Mouse (Mus musculus) bone marrow, adult 2 months (tissue): Measurements from ENCODE around the gene Mamdc2.

ENCODE experiments used
- CTCF ChIP-seq: fragments of 200-500 bp; IDR thresholded peaks from 2 replicates; pipeline ENCODE4 v1.5.1; 2011; ENCODE audit warnings: low read length, control low read depth; ENCODE audit not compliant: control insufficient read depth, insufficient read depth
- POLR2A ChIP-seq: fragments of 200-500 bp; IDR thresholded peaks from 2 replicates; pipeline ENCODE4 v1.6.1; 2011; ENCODE audit warnings: low read depth, mild to moderate bottlenecking, control low read depth, low read length, borderline replicate concordance; ENCODE audit not compliant: control insufficient read depth

- TF ChIP-seq CTCF = peak; percentile 22
- no peak for TF ChIP-seq POLR2A
These were observed 30.8 kb upstream of the Mamdc2 start for GRCm38 (mm10) chr19:23478895-23479596.
